ENCODE assay signal across 22 mouse cellular contexts in genomic region chr15:8676959-8677358, GRCm38 (mm10). TPM values are rescaled to one million over a fixed set of nuclear protein-coding genes. Genes with fewer than 3 reads are reported as not detected.
A peak's percentile ranks its signal among the peaks of the same experiment; 100 is the strongest.
DNase-seq lines count a peak whose midpoint lies in the region; ATAC-seq and TF ChIP-seq lines count a peak whose summit lies in the region.
"Had no signal": no experiment of that assay in that cellular context is flagged by ENCODE, and none has a peak within 500 bp of the region (broad histone marks: within the 10 kb centered on the region; RNA-seq: fewer than 3 reads in every experiment).

No protein-coding gene starts in this region.

- DNase-seq in heart, adult 11 months, result no peak
- DNase-seq in heart, adult 2 months, result no peak
- DNase-seq in lung, postnatal 14 days, result no peak
- DNase-seq: adrenal gland, postnatal 10 days; cerebellum, adult 11 months; cerebellum, adult 8-10 months; cerebellum, postnatal 14 days; embryo, embryonic 11 days; forebrain, postnatal 0 days; gastrocnemius, postnatal 25 days; kidney, adult 11 months; kidney, adult 9 months had no signal

- no peaks in the 10 kb centered on the region for H3K27me3 ChIP-seq in heart, embryonic 11.5 days (ENCODE audit: control insufficient read depth, insufficient read depth, low read length)
- H3K27me3 ChIP-seq in heart, embryonic 15.5 days, result no peaks in the 10 kb centered on the region
- no peaks in the 10 kb centered on the region for H3K27me3 ChIP-seq in heart, adult 2 months (ENCODE audit: control insufficient read depth, insufficient read depth, low read length)
- no peaks in the 10 kb centered on the region for H3K27me3 ChIP-seq in lung, embryonic 16.5 days (ENCODE audit: control insufficient read depth, insufficient read depth, low read depth, low read length)
- no peaks in the 10 kb centered on the region for H3K27me3 ChIP-seq in midbrain, embryonic 15.5 days (replicated peaks)
- H3K27me3 ChIP-seq: embryonic facial prominence, embryonic 12.5 days; forebrain, embryonic 13.5 days; hindbrain, embryonic 13.5 days had no signal

- 77% methylated on average over 2 of the region's 2 CpGs for WGBS in heart, embryonic 11.5 days (ENCODE audit: insufficient replicate concordance)
- 81% methylated on average over 2 of the region's 2 CpGs for WGBS in heart, embryonic 15.5 days
- WGBS in heart, adult 2 months, result 80% methylated on average over 2 of the region's 2 CpGs
- WGBS in lung, embryonic 16.5 days, result 70% methylated on average over 2 of the region's 2 CpGs
- 88% methylated on average over 2 of the region's 2 CpGs for WGBS in midbrain, embryonic 15.5 days

- no peak overlapping the region for H3K4me2 ChIP-seq in heart, embryonic 11.5 days
- H3K4me2 ChIP-seq in heart, embryonic 15.5 days, result no peak overlapping the region
- H3K4me2 ChIP-seq in lung, embryonic 16.5 days (ENCODE audit: low read depth, low read length), result no peak overlapping the region
- no peak overlapping the region for H3K4me2 ChIP-seq in midbrain, embryonic 15.5 days
- H3K4me2 ChIP-seq: embryonic facial prominence, embryonic 12.5 days; forebrain, embryonic 13.5 days; hindbrain, embryonic 13.5 days had no signal

- H3K9ac ChIP-seq in heart, embryonic 11.5 days (ENCODE audit: low read depth, low read length), result no peak overlapping the region
- no peak overlapping the region for H3K9ac ChIP-seq in heart, embryonic 15.5 days
- no peak overlapping the region for H3K9ac ChIP-seq in heart, adult 2 months (ENCODE audit: low read depth, low read length)
- H3K9ac ChIP-seq in lung, embryonic 16.5 days (ENCODE audit: low read length), result no peak overlapping the region
- no peak overlapping the region for H3K9ac ChIP-seq in midbrain, embryonic 15.5 days
- H3K9ac ChIP-seq: embryonic facial prominence, embryonic 12.5 days; forebrain, embryonic 13.5 days; forebrain, postnatal 0 days; hindbrain, embryonic 13.5 days had no signal

- peaks cover 24% of the 10 kb centered on the region for H3K4me1 ChIP-seq in heart, embryonic 11.5 days (ENCODE audit: control insufficient read depth, insufficient read depth, low read length)
- H3K4me1 ChIP-seq in heart, embryonic 15.5 days (replicated peaks), result peaks cover 21% of the 10 kb centered on the region
- no peaks in the 10 kb centered on the region for H3K4me1 ChIP-seq in heart, adult 2 months (ENCODE audit: control insufficient read depth, insufficient read depth, low read length)
- H3K4me1 ChIP-seq in lung, embryonic 16.5 days (replicated peaks; ENCODE audit: control insufficient read depth, insufficient read depth, low read length), result peaks cover 13% of the 10 kb centered on the region
- H3K4me1 ChIP-seq in embryonic fibroblast, embryonic 13.5 days (ENCODE audit: control insufficient read depth, insufficient read depth, low read length), result peaks cover 6% of the 10 kb centered on the region
- no peaks in the 10 kb centered on the region for H3K4me1 ChIP-seq in midbrain, embryonic 15.5 days
- H3K4me1 ChIP-seq: forebrain, embryonic 13.5 days; hindbrain, embryonic 13.5 days had no signal

- H3K79me2 ChIP-seq in heart, adult 2 months (replicated peaks; ENCODE audit: control insufficient read depth, insufficient read depth, low read length), result no peaks in the 10 kb centered on the region

- no peaks in the 10 kb centered on the region for H3K36me3 ChIP-seq in heart, embryonic 11.5 days (ENCODE audit: control insufficient read depth, insufficient read depth, low read length)
- no peaks in the 10 kb centered on the region for H3K36me3 ChIP-seq in heart, embryonic 15.5 days
- H3K36me3 ChIP-seq in heart, adult 2 months (ENCODE audit: control insufficient read depth, insufficient read depth, low read length), result no peaks in the 10 kb centered on the region
- H3K36me3 ChIP-seq in lung, embryonic 16.5 days (ENCODE audit: control insufficient read depth, insufficient read depth, low read length), result no peaks in the 10 kb centered on the region
- no peaks in the 10 kb centered on the region for H3K36me3 ChIP-seq in midbrain, embryonic 15.5 days (replicated peaks)
- H3K36me3 ChIP-seq: G1E; hindbrain, embryonic 13.5 days had no signal

- no peak overlapping the region for H3K4me3 ChIP-seq in heart, embryonic 11.5 days (ENCODE audit: low read depth, low read length)
- no peak overlapping the region for H3K4me3 ChIP-seq in heart, embryonic 15.5 days
- H3K4me3 ChIP-seq in heart, adult 2 months, result no peak overlapping the region
- no peak overlapping the region for H3K4me3 ChIP-seq in lung, embryonic 16.5 days (ENCODE audit: low read length)
- no peak overlapping the region for H3K4me3 ChIP-seq in embryonic fibroblast, embryonic 13.5 days (ENCODE audit: insufficient read depth, low read length)
- no peak overlapping the region for H3K4me3 ChIP-seq in midbrain, embryonic 15.5 days
- H3K4me3 ChIP-seq: embryonic facial prominence, embryonic 12.5 days; forebrain, embryonic 13.5 days; hindbrain, embryonic 13.5 days had no signal

- no peak for TF ChIP-seq CTCF in heart, adult 2 months (IDR thresholded peaks at IDR 0.05)
- TF ChIP-seq CTCF in embryonic fibroblast, embryonic 13.5 days (IDR thresholded peaks at IDR 0.05; ENCODE audit: borderline replicate concordance, insufficient read depth, low read length), result no peak

- no peaks in the 10 kb centered on the region for H3K9me3 ChIP-seq in heart, embryonic 11.5 days (replicated peaks; ENCODE audit: control insufficient read depth, low read length)
- H3K9me3 ChIP-seq in heart, embryonic 15.5 days (replicated peaks), result no peaks in the 10 kb centered on the region
- no peaks in the 10 kb centered on the region for H3K9me3 ChIP-seq in lung, embryonic 16.5 days (ENCODE audit: control insufficient read depth, low read length)
- H3K9me3 ChIP-seq in midbrain, embryonic 15.5 days, result no peaks in the 10 kb centered on the region
- H3K9me3 ChIP-seq: embryonic facial prominence, embryonic 12.5 days; forebrain, embryonic 13.5 days; G1E; hindbrain, embryonic 13.5 days had no signal

- H3K27ac ChIP-seq in heart, embryonic 11.5 days (ENCODE audit: low read depth, low read length), result peak overlapping the region; percentile 36
- peak overlapping the region; percentile 45; the same call in 1 of the 2 replicates for H3K27ac ChIP-seq in heart, embryonic 15.5 days
- no peak overlapping the region for H3K27ac ChIP-seq in heart, adult 2 months
- peak overlapping the region; percentile 24; the same call in 1 of the 2 replicates for H3K27ac ChIP-seq in lung, embryonic 16.5 days (ENCODE audit: low read length)
- peak overlapping the region; percentile 89 for H3K27ac ChIP-seq in embryonic fibroblast, embryonic 13.5 days (ENCODE audit: insufficient read depth, low read length)
- H3K27ac ChIP-seq in midbrain, embryonic 15.5 days, result no peak overlapping the region
- H3K27ac ChIP-seq: embryonic facial prominence, embryonic 12.5 days; forebrain, embryonic 13.5 days; hindbrain, embryonic 13.5 days; hindbrain, postnatal 0 days had no signal

- TF ChIP-seq EP300 in heart, adult 2 months (IDR thresholded peaks at IDR 0.05; ENCODE audit: insufficient read depth, low read depth, low read length), result no peak

- no peak for ATAC-seq in heart, embryonic 11.5 days (replicated peaks; ENCODE audit: insufficient number of reproducible peaks, low FRiP score, low TSS enrichment)
- ATAC-seq in heart, embryonic 15.5 days (replicated peaks; ENCODE audit: insufficient number of reproducible peaks, insufficient read depth, low FRiP score, low read depth), result no peak
- ATAC-seq in lung, embryonic 16.5 days (ENCODE audit: low read depth), result no peak
- no peak for ATAC-seq in midbrain, embryonic 15.5 days (replicated peaks)
- ATAC-seq: forebrain, embryonic 13.5 days; forebrain, postnatal 0 days; hindbrain, postnatal 0 days had no signal

- intact Hi-C loops in heart, adult 2 months (cut with DNase I), result no loop called here

- TF ChIP-seq POLR2A in heart, adult 2 months (IDR thresholded peaks at IDR 0.05; ENCODE audit: insufficient read depth, low read depth, low read length), result no peak
- TF ChIP-seq POLR2A in embryonic fibroblast, embryonic 13.5 days (IDR thresholded peaks at IDR 0.05; ENCODE audit: low read depth, low read length), result no peak

RNA-seq across cellular contexts. Expression of gene Slc1a3, which starts 33.6 kb away (rescaled TPM):
- polyA plus RNA-seq in heart, embryonic 11.5 days (2014; fragmentation: Nextera tagmentation; extraction: Ambion mirVana), result 22.7 and 23.7 TPM in 2 replicates
- 9.8 and 16.7 TPM in 2 replicates for polyA plus RNA-seq in heart, embryonic 15.5 days (2015; fragmentation: Nextera tagmentation; extraction: Ambion mirVana)
- 1 to 10 TPM; 1.6 to 1.9 TPM for total RNA-seq in heart, adult 2 months (2021)
- polyA plus RNA-seq in heart, adult 2 months (2012; rRNA removed), result 2.5 and 5.3 TPM in 2 replicates
- polyA plus RNA-seq in lung, embryonic 16.5 days (2015; fragmentation: Nextera tagmentation; extraction: Ambion mirVana), result 23.5 and 25.2 TPM in 2 replicates
- polyA plus RNA-seq in embryonic fibroblast, embryonic 13.5 days (2011; ENCODE audit: insufficient read length, low read depth, missing spikeins), result 6.8 and 22.8 TPM in 2 replicates
- polyA plus RNA-seq in midbrain, embryonic 15.5 days (2015; fragmentation: Nextera tagmentation; extraction: Ambion mirVana), result 100 and 106 TPM in 2 replicates
- polyA plus RNA-seq: G1E had no signal

Comparison
In these comparisons a context has a peak if more than half of its experiments do, and no peak if none do; other contexts are left out.
1. H3K27ac ChIP-seq: peak in heart, embryonic 11.5 days (single experiment), heart, embryonic 15.5 days (single experiment), lung, embryonic 16.5 days (single experiment) and embryonic fibroblast, embryonic 13.5 days (single experiment); none in heart, adult 2 months (single experiment) and midbrain, embryonic 15.5 days (single experiment).